Mouse (Mus musculus) midbrain, embryonic 16.5 days (tissue): ENCODE data around the gene Gm20075. TPM values are rescaled to one million over a fixed set of nuclear protein-coding genes. Genes with fewer than 3 reads are reported as not detected.
"Not testable (repeated sequence)": the region's sequence is repeated elsewhere in the genome, so short reads cannot be mapped to it uniquely, and the experiment has no call there.

Experiments
- ATAC-seq: fragments of 200-750 bp; cut with Nextera tagmentation; 2 replicates; pipeline ENCODE4 v1.8.0; 2017; ENCODE audit warnings: moderate TSS enrichment
- H3K27ac ChIP-seq: fragments of 300-500 bp; sonication (generic); 2 replicates; pipeline ENCODE4 v1.5.1; 2014; ENCODE audit warnings: mild to moderate bottlenecking, low read length, mixed read lengths
- H3K27me3 ChIP-seq: fragments of 300-500 bp; sonication (generic); 2 replicates; pipeline ENCODE4 v1.6.1; 2014; ENCODE audit warnings: low read depth, low read length, mixed read lengths; ENCODE audit not compliant: control insufficient read depth, insufficient read depth
- H3K36me3 ChIP-seq: fragments of 300-500 bp; sonication (generic); 2 replicates; pipeline ENCODE4 v1.6.1; 2014; ENCODE audit warnings: mild to moderate bottlenecking, low read length, moderate library complexity, mixed read lengths; ENCODE audit not compliant: control insufficient read depth, insufficient read depth
- H3K4me1 ChIP-seq: fragments of 300-500 bp; sonication (generic); 2 replicates; pipeline ENCODE4 v1.6.1; 2014; ENCODE audit warnings: mild to moderate bottlenecking, low read length, mixed read lengths; ENCODE audit not compliant: control insufficient read depth, insufficient read depth
- H3K4me2 ChIP-seq: fragments of 300-500 bp; sonication (generic); 2 replicates; pipeline ENCODE4 v1.6.1; 2014; ENCODE audit warnings: mild to moderate bottlenecking, low read length, mixed read lengths
- H3K4me3 ChIP-seq: fragments of 300-500 bp; sonication (generic); 2 replicates; pipeline ENCODE4 v1.5.1; 2014; ENCODE audit warnings: low read depth, mild to moderate bottlenecking, low read length, moderate library complexity, mixed read lengths
- H3K9ac ChIP-seq: fragments of 300-500 bp; sonication (generic); 2 replicates; pipeline ENCODE4 v1.6.1; 2014; ENCODE audit warnings: low read depth, low read length, mixed read lengths
- H3K9me3 ChIP-seq: fragments of 300-500 bp; sonication (generic); replicated peaks from 2 replicates; pipeline ENCODE4 v1.6.1; 2014; ENCODE audit warnings: mild to moderate bottlenecking, low read length, mixed read lengths; ENCODE audit not compliant: control insufficient read depth, poor library complexity, severe bottlenecking
- WGBS: fragments of 180-500 bp; shearing (Covaris S2); extraction: QIAGEN DNeasy Blood & Tissue Kit; methylation state at CpG from one replicate; pipeline ENCODE4 v1.1.7; 2014; 5-methylcytosine and 5-hydroxymethylcytosine counted together
- polyA plus RNA-seq: library from polyadenylated mRNA; unstranded; fragments of >200 nt; fragmentation: Nextera tagmentation; extraction: Ambion mirVana; gene quantifications from 2 replicates; pipeline ENCODE4 v1.2.1, GENCODE M21; 2015

Gene Gm20075
- polyA plus RNA-seq = 19.9 and 21.2 TPM in 2 replicates

DNA sequence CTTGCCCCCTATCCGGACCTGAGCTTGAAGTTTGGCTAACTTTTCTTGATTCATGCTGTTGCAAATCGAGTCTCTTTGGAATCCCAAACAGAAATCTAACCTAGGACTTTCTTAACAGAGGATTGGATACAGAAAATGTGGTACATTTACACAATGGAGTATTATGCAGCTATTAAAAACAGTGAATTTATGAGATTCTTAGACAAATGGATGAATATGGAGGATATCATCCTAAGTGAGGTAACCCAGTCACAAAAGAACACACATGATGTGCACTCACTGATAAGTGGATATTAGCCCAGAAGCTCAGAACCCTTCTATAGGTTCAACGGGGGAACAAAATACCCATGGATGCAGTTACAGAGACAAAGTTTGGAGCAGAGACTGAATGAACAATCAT, at the start of gene Gm20075:
Gene Gm20075, minus strand, starts transcription at position 101 of the 400 bp plus-strand sequence.
- H3K9me3 ChIP-seq, ATAC-seq, H3K4me2 ChIP-seq, H3K27me3 ChIP-seq, H3K4me3 ChIP-seq, H3K36me3 ChIP-seq, H3K27ac ChIP-seq, H3K4me1 ChIP-seq, H3K9ac ChIP-seq: not testable (repeated sequence)
- WGBS = 90% methylated on average over 3 of the region's 3 CpGs

DNA sequence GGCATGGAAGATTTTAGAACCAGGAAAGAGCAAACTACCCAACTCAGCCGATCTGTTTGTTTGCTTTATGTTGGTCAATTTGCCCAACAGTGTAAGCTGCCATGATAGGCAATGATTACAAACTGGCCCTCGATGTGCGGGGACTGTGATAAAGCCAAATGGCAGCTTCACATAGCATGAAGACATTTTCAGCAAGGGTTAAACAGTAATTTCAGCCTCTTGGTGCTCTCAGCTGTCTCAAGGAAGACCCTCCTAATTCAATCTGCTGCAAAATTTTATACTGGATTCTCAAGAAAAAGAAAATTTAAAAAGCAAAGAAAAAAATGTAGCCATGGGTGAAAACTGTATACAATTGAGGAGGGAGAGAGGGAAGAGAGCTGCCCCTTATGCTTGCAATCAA, 47.9 kb upstream of the Gm20075 start:
- H3K27ac ChIP-seq = no peak overlapping the region
- no peak overlapping the region for H3K4me3 ChIP-seq
- no peak overlapping the region for H3K9ac ChIP-seq

DNA sequence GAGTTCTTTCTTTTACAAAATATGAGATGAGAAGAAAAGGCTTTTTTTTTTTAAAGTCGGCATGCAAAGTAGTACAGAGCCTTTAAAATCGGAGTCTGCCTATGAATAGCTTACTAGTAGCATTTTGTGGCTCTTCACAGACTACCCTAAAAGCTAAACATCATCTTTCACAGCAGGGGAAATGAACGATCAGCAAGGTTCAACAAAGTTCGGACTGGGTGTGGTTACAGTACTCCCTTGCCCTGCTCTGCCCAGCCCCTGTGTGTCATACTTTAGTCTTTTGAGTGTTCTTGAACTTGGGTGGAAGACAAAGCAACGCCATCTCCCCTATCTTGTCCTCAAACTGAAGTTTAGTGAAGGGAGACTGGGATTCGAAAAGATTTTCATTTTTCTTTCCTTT, 45.5 kb upstream of the Gm20075 start:
- no peaks in the 10 kb centered on the region for H3K36me3 ChIP-seq
- ATAC-seq = no peak
- WGBS = 81% methylated on average over 6 of the region's 6 CpGs
- H3K9ac ChIP-seq = no peak overlapping the region
- H3K27me3 ChIP-seq = peaks cover 7% of the 10 kb centered on the region
- no peak overlapping the region for H3K4me2 ChIP-seq
- no peak overlapping the region for H3K27ac ChIP-seq
- H3K9me3 ChIP-seq = no peaks in the 10 kb centered on the region
- no peak overlapping the region for H3K4me3 ChIP-seq
- 0 out of 2 replicates have a peak, but pooled peaks cover 2% of the 10 kb centered on the region for H3K4me1 ChIP-seq

More for the DNA sequence above, 47.9 kb upstream of the Gm20075 start:
- no peak for ATAC-seq
- H3K27me3 ChIP-seq = peaks cover 10% of the 10 kb centered on the region
- H3K4me1 ChIP-seq = peaks cover 8% of the 10 kb centered on the region
- H3K9me3 ChIP-seq = no peaks in the 10 kb centered on the region
- no peak overlapping the region for H3K4me2 ChIP-seq
- WGBS = 88% methylated on average over 3 of the region's 3 CpGs
- no peaks in the 10 kb centered on the region for H3K36me3 ChIP-seq

DNA sequence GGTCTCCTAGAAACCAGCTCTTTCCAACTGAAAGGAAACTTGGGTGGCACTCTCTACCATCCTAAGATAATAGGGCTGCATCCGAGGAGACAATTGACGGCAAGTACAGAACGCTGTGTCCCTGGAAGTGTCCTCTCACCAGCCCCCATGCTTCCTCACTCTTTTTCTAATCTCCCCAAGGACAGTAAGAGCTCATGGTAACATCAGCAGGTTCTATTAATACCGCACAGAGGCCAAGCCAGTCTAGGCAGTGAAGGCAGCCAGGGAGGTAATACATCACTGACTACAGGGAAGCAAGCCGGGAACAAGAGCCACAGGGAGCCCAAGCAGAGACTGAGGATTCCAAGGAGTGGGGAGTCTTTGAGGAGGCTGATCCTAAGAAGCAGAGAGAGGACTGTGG, 43.8 kb upstream of the Gm20075 start:
- H3K36me3 ChIP-seq = no peaks in the 10 kb centered on the region
- ATAC-seq = no peak
- WGBS = 68% methylated on average over 5 of the region's 5 CpGs

DNA sequence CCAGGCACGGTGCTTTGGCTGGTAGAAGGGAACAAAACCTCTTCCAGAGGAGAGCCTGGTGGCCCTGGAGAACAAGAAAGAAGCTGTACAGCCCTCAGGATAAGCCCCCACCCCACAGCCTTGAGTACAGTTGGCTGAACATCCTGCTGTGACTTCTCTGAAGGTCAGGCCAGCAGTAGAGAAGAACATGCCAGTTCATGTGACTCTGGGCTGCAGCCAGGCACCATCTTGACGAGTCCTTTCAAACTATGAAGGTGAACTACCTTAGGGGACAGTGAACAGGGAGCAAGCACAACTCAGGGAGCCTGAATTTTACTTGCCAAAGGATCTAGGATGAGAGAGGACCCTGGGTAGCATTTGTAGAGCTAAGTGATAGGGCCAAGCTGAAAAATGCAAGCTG, 31.5 kb upstream of the Gm20075 start:
- Histone ChIP-seq H3K9ac (no peak overlapping the region), H3K4me1 (no peaks in the 10 kb centered on the region), H3K4me3 (no peak overlapping the region), H3K36me3 (no peaks in the 10 kb centered on the region), H3K9me3 (no peaks in the 10 kb centered on the region), H3K4me2 (no peak overlapping the region), H3K27ac (no peak overlapping the region), H3K27me3 (no peaks in the 10 kb centered on the region)
- ATAC-seq = no peak
- WGBS = 86% methylated on average over 2 of the region's 2 CpGs

More for the DNA sequence above, 43.8 kb upstream of the Gm20075 start:
- no peak overlapping the region for H3K27ac ChIP-seq
- no peak overlapping the region for H3K4me2 ChIP-seq
- H3K27me3 ChIP-seq = peaks cover 7% of the 10 kb centered on the region
- no peak overlapping the region for H3K4me3 ChIP-seq
- H3K9me3 ChIP-seq = no peaks in the 10 kb centered on the region
- H3K9ac ChIP-seq = no peak overlapping the region
- no peaks in the 10 kb centered on the region for H3K4me1 ChIP-seq

DNA sequence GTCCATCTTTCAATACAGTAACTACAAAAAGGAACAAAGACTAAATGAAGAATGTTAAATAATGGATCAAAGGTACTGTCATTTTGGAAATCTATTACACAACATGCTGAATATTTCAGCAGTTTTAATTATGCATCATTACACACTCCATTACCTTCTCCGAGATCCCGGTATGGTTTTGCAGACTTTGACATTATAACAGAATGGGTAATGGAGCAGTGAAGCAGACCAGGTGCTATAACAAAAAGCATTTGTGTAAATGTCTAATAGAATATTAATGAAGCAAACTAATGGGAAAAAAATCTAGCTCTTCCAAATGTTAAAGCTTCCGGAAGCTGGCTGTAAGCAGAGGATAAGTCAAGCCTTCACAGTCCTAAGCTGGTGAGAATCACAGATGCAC, 29.6 kb upstream of the Gm20075 start:
- Histone ChIP-seq H3K4me2 (no peak overlapping the region), H3K27ac (no peak overlapping the region), H3K9me3 (no peaks in the 10 kb centered on the region), H3K9ac (no peak overlapping the region), H3K27me3 (no peaks in the 10 kb centered on the region), H3K4me3 (no peak overlapping the region), H3K36me3 (no peaks in the 10 kb centered on the region), H3K4me1 (no peaks in the 10 kb centered on the region)
- WGBS = 42% methylated on average over 3 of the region's 3 CpGs
- ATAC-seq = no peak

DNA sequence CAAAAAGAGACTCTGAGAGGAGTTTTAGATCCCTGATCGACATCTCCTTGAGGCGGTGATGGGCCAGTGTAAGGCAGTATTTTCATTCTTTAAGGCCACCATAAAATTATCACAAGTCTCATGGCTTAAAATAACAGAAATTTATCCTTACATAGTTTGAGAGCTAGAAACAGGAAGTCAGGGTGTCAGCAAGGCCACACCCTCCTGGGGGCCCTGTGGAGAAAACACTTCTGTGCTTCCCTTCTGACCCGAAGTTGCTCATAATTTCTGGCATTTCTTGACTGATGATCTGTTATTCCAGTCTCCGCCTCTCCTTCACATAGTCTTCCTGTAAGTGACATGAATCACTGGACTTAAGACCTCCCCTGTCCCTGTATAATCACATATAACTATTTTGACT, 25.2 kb upstream of the Gm20075 start:
- H3K9ac ChIP-seq = no peak overlapping the region
- H3K27me3 ChIP-seq = no peaks in the 10 kb centered on the region
- no peaks in the 10 kb centered on the region for H3K9me3 ChIP-seq
- H3K4me2 ChIP-seq = no peak overlapping the region
- WGBS = 90% methylated on average over 4 of the region's 4 CpGs
- no peaks in the 10 kb centered on the region for H3K4me1 ChIP-seq
- no peak for ATAC-seq
- no peak overlapping the region for H3K4me3 ChIP-seq
- no peaks in the 10 kb centered on the region for H3K36me3 ChIP-seq
- no peak overlapping the region for H3K27ac ChIP-seq

DNA sequence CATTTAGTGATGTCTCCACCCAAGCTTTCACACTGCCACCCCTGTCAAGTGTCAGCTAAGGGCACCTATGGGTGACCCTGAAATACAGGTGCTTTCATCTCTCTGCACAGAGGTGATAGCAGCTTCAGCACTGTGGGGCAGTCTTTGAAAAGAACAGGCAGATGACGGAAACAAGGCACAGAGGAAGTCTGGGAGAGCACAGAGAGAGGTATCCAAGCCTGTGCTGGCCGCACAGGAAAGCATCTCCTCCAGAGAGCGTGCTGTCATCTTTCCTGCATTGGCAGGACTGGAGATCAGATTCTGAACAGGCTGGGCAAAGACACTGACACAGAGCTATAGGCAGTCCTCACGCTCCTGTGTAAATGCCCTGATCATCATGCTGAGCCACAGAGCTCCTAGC, 9.8 kb upstream of the Gm20075 start:
- no peaks in the 10 kb centered on the region for H3K36me3 ChIP-seq
- H3K4me3 ChIP-seq = no peak overlapping the region
- no peak for ATAC-seq
- WGBS = 68% methylated on average over 4 of the region's 4 CpGs
- H3K4me1 ChIP-seq = no peaks in the 10 kb centered on the region
- no peak overlapping the region for H3K27ac ChIP-seq
- H3K9me3 ChIP-seq = no peaks in the 10 kb centered on the region
- no peaks in the 10 kb centered on the region for H3K27me3 ChIP-seq
- H3K9ac ChIP-seq = no peak overlapping the region
- no peak overlapping the region for H3K4me2 ChIP-seq

DNA sequence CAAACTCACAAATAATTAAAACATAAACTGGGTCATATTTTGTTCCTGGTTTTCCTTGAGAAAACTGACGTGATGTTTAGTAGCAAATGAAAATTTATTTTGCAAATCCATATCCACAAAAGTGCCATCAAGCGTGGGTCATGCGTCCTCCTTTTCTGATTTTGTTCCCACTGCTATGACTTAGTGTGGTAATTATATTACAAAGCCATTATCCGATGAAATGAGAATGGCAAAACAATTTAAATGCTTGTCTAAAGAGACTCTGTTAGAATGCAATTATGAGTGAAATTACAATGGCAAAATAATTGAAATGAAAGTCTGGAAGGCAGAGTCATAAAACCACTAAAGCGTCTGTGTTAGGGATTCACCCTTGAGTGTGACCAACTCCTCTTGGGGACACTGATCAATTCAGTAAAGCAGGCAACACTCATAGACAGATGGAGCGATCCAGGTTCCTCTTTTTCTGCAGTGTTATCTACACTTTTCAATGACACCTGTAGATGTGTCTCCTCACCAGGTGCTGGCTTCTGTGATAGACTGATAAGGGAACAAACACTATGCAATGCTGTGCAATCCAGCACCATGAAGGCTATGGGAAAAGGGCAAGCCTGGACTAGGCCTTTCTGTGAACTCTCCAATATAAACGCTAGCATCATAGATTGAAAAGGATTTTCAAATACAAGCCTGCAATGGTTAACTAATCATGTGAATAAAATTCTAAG, 4.6 kb upstream of the Gm20075 start:
- no peak for ATAC-seq
- WGBS = 79% methylated on average over 7 of the region's 7 CpGs

More for the DNA sequence above, 4.6 kb upstream of the Gm20075 start:
- no peak overlapping the region for H3K9ac ChIP-seq
- H3K27ac ChIP-seq = no peak overlapping the region
- no peak overlapping the region for H3K4me2 ChIP-seq
- no peaks in the 10 kb centered on the region for H3K9me3 ChIP-seq
- no peak overlapping the region for H3K4me3 ChIP-seq
- no peaks in the 10 kb centered on the region for H3K27me3 ChIP-seq
- H3K4me1 ChIP-seq = no peaks in the 10 kb centered on the region
- no peaks in the 10 kb centered on the region for H3K36me3 ChIP-seq
